Mouse (Mus musculus): ENCODE measurements around the gene Bcar1. TPM values are rescaled to one million over a fixed set of nuclear protein-coding genes. Genes with fewer than 3 reads are reported as not detected.

The Bcar1 gene
- total RNA-seq, 2 experiments from 2014 or later, result 66.5 to 73.8 TPM

GRCm38 (mm10) chr8:111682521-111682920, 61.1 kb downstream of the Bcar1 start:
- DNase-seq (ENCODE audit: low spot score in 2 of 2), result no peak

DNA sequence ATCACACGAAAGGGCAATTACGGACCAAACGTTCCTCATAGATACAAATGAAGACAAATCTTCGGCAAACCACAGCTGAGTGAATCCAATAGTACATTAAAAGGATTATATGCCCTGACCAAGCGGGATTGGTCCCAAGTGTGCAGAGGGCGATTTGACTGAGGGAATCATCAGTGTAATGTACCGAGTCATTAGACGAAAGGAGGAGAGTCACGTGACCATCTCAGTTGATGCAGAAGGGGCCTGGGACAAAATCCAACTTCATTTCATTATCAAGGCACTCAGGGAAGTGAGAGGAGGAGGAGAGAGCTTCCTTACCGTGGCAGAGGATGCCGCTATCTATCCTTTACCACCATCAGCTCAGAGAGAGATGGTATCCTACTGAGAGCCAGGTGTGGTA, 62.5 kb downstream of the Bcar1 start:
- DNase-seq (ENCODE audit: low spot score in 2 of 2), result no peak

- DNase-seq (ENCODE audit: low spot score in 2 of 2), result no peak
These were observed 63.1 kb downstream of the Bcar1 start for GRCm38 (mm10) chr8:111680423-111681028.

DNA sequence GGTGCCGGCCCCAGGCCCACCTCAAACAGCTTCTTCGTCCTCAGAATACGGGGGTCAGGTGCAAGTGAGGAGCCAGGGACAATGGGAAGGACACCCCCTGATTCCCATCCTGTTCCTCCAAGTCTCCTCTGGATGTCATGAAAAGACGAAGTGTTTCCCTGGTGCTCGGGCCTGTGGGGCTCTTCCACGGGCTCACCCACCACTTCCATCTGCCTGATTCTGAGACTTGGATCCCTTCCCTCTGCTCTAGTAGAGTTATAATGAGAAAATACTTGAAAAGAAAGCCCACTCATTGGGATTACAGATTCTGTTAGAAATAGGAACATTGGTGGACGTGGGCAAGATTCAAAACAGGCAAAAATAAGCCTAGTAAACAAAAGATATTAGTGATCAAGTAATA, 64.8 kb downstream of the Bcar1 start:
- peak; percentile 14 to 58 for DNase-seq (ENCODE audit: low spot score in 2 of 2)

DNA sequence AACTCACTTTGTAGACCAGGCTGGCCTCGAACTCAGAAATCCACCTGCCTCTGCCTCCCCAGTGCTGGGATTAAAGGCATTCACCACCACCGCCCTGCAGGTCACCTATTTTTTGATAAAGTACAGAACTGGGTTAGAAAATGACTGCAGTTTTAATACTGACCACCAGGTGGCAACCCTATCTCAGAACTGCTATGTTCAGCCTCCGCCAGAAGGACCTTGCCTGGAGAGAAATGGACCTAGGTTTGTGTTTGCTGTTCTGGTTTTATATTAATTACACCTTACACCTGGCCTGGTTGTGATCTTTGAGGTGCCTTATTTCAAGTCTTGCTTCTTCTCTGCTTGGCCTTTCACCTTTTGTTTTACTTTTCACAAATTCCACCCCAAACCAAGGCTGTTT, 65.5 kb downstream of the Bcar1 start:
- DNase-seq (ENCODE audit: low spot score in 2 of 2), result peak; percentile 46 to 77

DNA sequence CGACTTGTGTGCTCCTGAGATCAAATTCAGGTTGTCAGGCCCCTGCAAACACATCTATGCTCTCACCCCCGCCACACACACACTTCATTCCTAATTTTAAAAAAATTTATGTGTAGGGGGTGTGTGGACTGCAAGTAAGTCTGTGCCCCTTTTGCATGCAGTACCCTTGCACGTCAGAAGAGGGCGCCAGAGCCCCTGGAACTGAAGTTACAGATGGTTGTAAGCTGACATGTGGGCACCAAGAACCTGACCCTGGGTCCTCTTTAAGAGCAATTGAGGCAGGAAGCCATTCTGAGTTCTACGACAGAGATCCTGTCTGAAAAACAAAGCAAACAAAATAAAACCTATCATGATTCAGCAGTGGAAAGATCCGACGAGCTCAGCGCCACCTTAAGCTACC, 67.4 kb downstream of the Bcar1 start:
- DNase-seq (ENCODE audit: low spot score in 2 of 2), result no peak

GRCm38 (mm10) chr8:111666751-111667150, 76.9 kb downstream of the Bcar1 start:
- no peak for DNase-seq (ENCODE audit: low spot score in 2 of 2)

DNA sequence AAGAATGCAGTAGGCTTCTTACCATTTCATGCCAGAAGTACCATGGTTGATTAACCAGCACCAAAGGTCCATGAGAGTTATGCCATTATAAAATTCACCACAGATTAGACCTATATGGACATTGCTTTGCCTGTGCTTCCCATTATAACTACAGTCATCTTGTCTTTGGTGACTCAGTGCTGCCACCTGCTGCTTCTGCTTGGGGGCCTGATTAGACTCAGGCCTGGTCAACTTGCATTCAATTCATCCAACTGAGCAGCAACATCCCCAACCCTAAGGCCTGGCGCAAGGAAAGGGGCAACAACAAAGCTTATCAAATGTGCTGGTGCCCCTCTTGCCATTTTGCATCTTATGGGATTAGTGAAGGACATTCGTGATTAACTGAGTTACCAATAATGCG, 81.1 kb downstream of the Bcar1 start:
- DNase-seq (ENCODE audit: low spot score in 2 of 2), result peak; percentile 52 to 71

Small RNAs within 50 kb of the gene (microRNA-seq; reads per million reads assigned to microRNA genes)
- 0 reads per million in 2 experiments for gene Mir7076

Other genes with a start within 250 kb of the Bcar1 start
- 10 to 100 TPM; 26.6 to 28.3 TPM for gene Wdr59, start 221.7 kb downstream of the Bcar1 start, total RNA-seq (2021)
- 100 to 1,000 TPM; 116 to 123 TPM for gene Znrf1, start 207.7 kb downstream of the Bcar1 start, total RNA-seq (2021)
- gene Ldhd, start 113.4 kb downstream of the Bcar1 start, total RNA-seq (2021), result 1 to 10 TPM; 4.6 to 6.2 TPM
- 10 to 100 TPM; 21.2 to 22.7 TPM for gene Zfp1, start 100.4 kb downstream of the Bcar1 start, total RNA-seq (2021)
- gene Ctrb1, start 52.8 kb downstream of the Bcar1 start, total RNA-seq (2021), result not detected
- 10 to 100 TPM; 76.0 to 81.3 TPM for gene Cfdp1, start 110.5 kb upstream of the Bcar1 start, total RNA-seq (2021)
- gene Tmem170, start 132.9 kb upstream of the Bcar1 start, total RNA-seq (2021), result 1 to 10 TPM; 3.5 to 4.4 TPM
- gene Chst5, start 166.6 kb upstream of the Bcar1 start, total RNA-seq (2021), result under 1 TPM; 0.44 to 0.95 TPM
- gene Tmem231, start 190.1 kb upstream of the Bcar1 start, total RNA-seq (2021), result 1 to 10 TPM; 9.6 to 9.9 TPM
- gene Gabarapl2, start 196.9 kb upstream of the Bcar1 start, total RNA-seq (2021), result 100 to 1,000 TPM; 219 to 221 TPM
- 1 to 10 TPM; 4.3 to 5.2 TPM for gene Adat1, start 248.5 kb upstream of the Bcar1 start, total RNA-seq (2021)